24 mouse cellular contexts compared by ENCODE assay signal in genomic region chr19:55158606-55159005, GRCm38 (mm10). TPM values are rescaled to one million over a fixed set of nuclear protein-coding genes. Genes with fewer than 3 reads are reported as not detected.
DNase-seq lines count a peak whose midpoint lies in the region; ATAC-seq and TF ChIP-seq lines count a peak whose summit lies in the region.
"Had no signal": no experiment of that assay in that cellular context is flagged by ENCODE, and none has a peak within 500 bp of the region (broad histone marks: within the 10 kb centered on the region; RNA-seq: fewer than 3 reads in every experiment).

No protein-coding gene starts in this region.

- no peak overlapping the region for H3K4me2 ChIP-seq in midbrain, postnatal 0 days (ENCODE audit: low read depth, low read length, poor library complexity, severe bottlenecking)
- H3K4me2 ChIP-seq: embryonic facial prominence, embryonic 15.5 days; forebrain, embryonic 12.5 days; heart, embryonic 13.5 days; liver, embryonic 12.5 days; lung, embryonic 14.5 days; midbrain, embryonic 15.5 days had no signal

- WGBS in midbrain, embryonic 10.5 days = 71% methylated on average over 8 of the region's 8 CpGs
- 65% methylated on average over 8 of the region's 8 CpGs for WGBS in midbrain, postnatal 0 days

- no peaks in the 10 kb centered on the region for H3K9me3 ChIP-seq in midbrain, embryonic 10.5 days (replicated peaks)
- no peaks in the 10 kb centered on the region for H3K9me3 ChIP-seq in midbrain, postnatal 0 days (ENCODE audit: low read length)
- H3K9me3 ChIP-seq: embryonic facial prominence, embryonic 15.5 days; forebrain, embryonic 12.5 days; heart, embryonic 13.5 days; liver, embryonic 12.5 days; midbrain, embryonic 15.5 days had no signal

- H3K27ac ChIP-seq in midbrain, embryonic 10.5 days (replicated peaks) = peak overlapping the region; percentile 30; the same call in 1 of the 2 replicates
- no peak overlapping the region for H3K27ac ChIP-seq in midbrain, postnatal 0 days (ENCODE audit: low read depth, low read length)
- H3K27ac ChIP-seq: forebrain, embryonic 12.5 days; heart, embryonic 13.5 days; liver, embryonic 12.5 days; midbrain, embryonic 15.5 days had no signal

- no peak overlapping the region for H3K4me3 ChIP-seq in midbrain, embryonic 10.5 days
- H3K4me3 ChIP-seq in midbrain, postnatal 0 days (ENCODE audit: low read depth, low read length) = no peak overlapping the region
- H3K4me3 ChIP-seq: embryonic facial prominence, embryonic 15.5 days; forebrain, embryonic 12.5 days; heart, embryonic 13.5 days; liver, embryonic 12.5 days; midbrain, embryonic 15.5 days had no signal

- no peak for ATAC-seq in midbrain, postnatal 0 days (ENCODE audit: low FRiP score)
- no peak for ATAC-seq in granulocyte monocyte progenitor cell, adult 5-6 weeks (replicated peaks; ENCODE audit: poor library complexity, severe bottlenecking)
- ATAC-seq: liver, embryonic 12.5 days; midbrain, embryonic 15.5 days had no signal

- peaks cover 5% of the 10 kb centered on the region for H3K4me1 ChIP-seq in midbrain, embryonic 10.5 days
- no peaks in the 10 kb centered on the region for H3K4me1 ChIP-seq in midbrain, postnatal 0 days (ENCODE audit: insufficient read depth, low read length)
- H3K4me1 ChIP-seq: embryonic facial prominence, embryonic 15.5 days; forebrain, embryonic 12.5 days; heart, embryonic 13.5 days; liver, embryonic 12.5 days; midbrain, embryonic 15.5 days had no signal

- intact Hi-C loops in left cerebral cortex, postnatal 4 days (cut with DNase I) = no loop called here

- TF ChIP-seq CTCF in midbrain, postnatal 0 days (IDR thresholded peaks at IDR 0.05) = no peak

- no peaks in the 10 kb centered on the region for H3K27me3 ChIP-seq in midbrain, embryonic 10.5 days (ENCODE audit: low read depth, poor library complexity, severe bottlenecking)
- no peaks in the 10 kb centered on the region for H3K27me3 ChIP-seq in midbrain, postnatal 0 days (ENCODE audit: insufficient read depth, low read length)
- H3K27me3 ChIP-seq: embryonic facial prominence, embryonic 15.5 days; forebrain, embryonic 12.5 days; heart, embryonic 13.5 days; liver, embryonic 12.5 days; midbrain, embryonic 15.5 days had no signal

- no peak overlapping the region for H3K9ac ChIP-seq in midbrain, postnatal 0 days (replicated peaks; ENCODE audit: low read length, poor library complexity, severe bottlenecking)
- H3K9ac ChIP-seq: embryonic facial prominence, embryonic 15.5 days; forebrain, embryonic 12.5 days; heart, embryonic 13.5 days; liver, embryonic 12.5 days; lung, embryonic 14.5 days; midbrain, embryonic 15.5 days had no signal

- no peaks in the 10 kb centered on the region for H3K36me3 ChIP-seq in midbrain, embryonic 10.5 days
- no peaks in the 10 kb centered on the region for H3K36me3 ChIP-seq in midbrain, postnatal 0 days (ENCODE audit: insufficient read depth, low read length)
- H3K36me3 ChIP-seq: embryonic facial prominence, embryonic 15.5 days; forebrain, embryonic 12.5 days; heart, embryonic 13.5 days; liver, embryonic 12.5 days; midbrain, embryonic 15.5 days had no signal

- DNase-seq in adrenal gland, adult 2 months = peak; percentile 74
- DNase-seq in adrenal gland, adult 18-20 months (ENCODE audit: low spot score in 2 of 2) = no peak
- DNase-seq in midbrain, embryonic 10.5 days (ENCODE audit: low spot score) = no peak
- no peak for DNase-seq in midbrain, postnatal 0 days (ENCODE audit: low spot score)
- peak; percentile 51 for DNase-seq in adrenal gland, postnatal 25 days
- DNase-seq in ovary, postnatal 36 days (ENCODE audit: low spot score) = peak; percentile 69
- DNase-seq in left cerebral cortex, postnatal 4 days = no peak
- DNase-seq: cerebellum, adult 11 months; cerebellum, postnatal 14 days; embryo, embryonic 11 days; kidney, adult 2 months; kidney, postnatal 25 days; lung, embryonic 14.5 days; thymus, postnatal 14 days had no signal

RNA-seq across cellular contexts. Expression of gene Tectb, which starts 21.9 kb away (rescaled TPM):
- under 1 TPM; 0.41 to 0.89 TPM for total RNA-seq in adrenal gland, adult 2 months (2021)
- polyA plus RNA-seq in adrenal gland, adult 2 months (2012; rRNA removed) = 0.04 TPM in 1 of 2 replicates, not detected in the other
- 1 to 10 TPM in 1 of 2 experiments, under 1 TPM in 1; 0.22 to 1.1 TPM for total RNA-seq in adrenal gland, adult 18-20 months (2021)
- polyA plus RNA-seq in midbrain, embryonic 10.5 days (2016; fragmentation: Nextera tagmentation; extraction: Ambion mirVana) = 0.12 TPM in 1 of 2 replicates, not detected in the other
- 0.09 TPM in 1 of 2 replicates, not detected in the other for total RNA-seq in midbrain, postnatal 0 days (2014; rRNA removed)
- 0.16 and 0.34 TPM in 2 replicates for polyA plus RNA-seq in midbrain, postnatal 0 days (2015; fragmentation: Nextera tagmentation; extraction: Ambion mirVana)
- total RNA-seq in adrenal gland, postnatal 25 days (2021) = 0.67 and 1.2 TPM in 2 replicates
- total RNA-seq in granulocyte monocyte progenitor cell, adult 5-6 weeks (2014; fragmentation: Nextera tagmentation) = not detected in 2 replicates
- not detected in 2 replicates for total RNA-seq in granulocyte monocyte progenitor cell, adult 5-6 weeks (2017)
- not detected for total RNA-seq in left cerebral cortex, postnatal 4 days (2021)
- total RNA-seq: hematopoietic stem cell, adult 5-6 weeks; MEL had no signal
- polyA plus RNA-seq: heart, embryonic 13.5 days; limb, embryonic 11.5 days; lung, embryonic 14.5 days; neural tube, embryonic 11.5 days had no signal

RNA-seq across cellular contexts. Expression of gene Gpam, which starts 31.6 kb away (rescaled TPM):
- 100 to 1,000 TPM; 199 to 552 TPM for total RNA-seq in adrenal gland, adult 2 months (2021)
- 134 and 233 TPM in 2 replicates for polyA plus RNA-seq in adrenal gland, adult 2 months (2012; rRNA removed)
- 100 to 1,000 TPM in 1 of 2 experiments, 10 to 100 TPM in 1; 87.8 to 419 TPM for total RNA-seq in adrenal gland, adult 18-20 months (2021)
- polyA plus RNA-seq in midbrain, embryonic 10.5 days (2016; fragmentation: Nextera tagmentation; extraction: Ambion mirVana) = 21.9 and 28.5 TPM in 2 replicates
- total RNA-seq in midbrain, postnatal 0 days (2014; rRNA removed) = 81.1 and 83.0 TPM in 2 replicates
- 23.6 and 24.0 TPM in 2 replicates for polyA plus RNA-seq in midbrain, postnatal 0 days (2015; fragmentation: Nextera tagmentation; extraction: Ambion mirVana)
- total RNA-seq in adrenal gland, postnatal 25 days (2021) = 573 and 601 TPM in 2 replicates
- total RNA-seq in granulocyte monocyte progenitor cell, adult 5-6 weeks (2014; fragmentation: Nextera tagmentation) = 7.7 and 11.0 TPM in 2 replicates
- total RNA-seq in granulocyte monocyte progenitor cell, adult 5-6 weeks (2017) = 9.0 and 10.7 TPM in 2 replicates
- total RNA-seq in left cerebral cortex, postnatal 4 days (2021) = 10 to 100 TPM; 47.3 to 47.5 TPM

Comparison
In these comparisons a context has a peak if more than half of its experiments do, and no peak if none do; other contexts are left out.
1. DNase-seq: peak in adrenal gland, adult 2 months (single experiment), adrenal gland, postnatal 25 days (single experiment) and ovary, postnatal 36 days (single experiment); none in adrenal gland, adult 18-20 months (0 of 2), midbrain, embryonic 10.5 days (single experiment), midbrain, postnatal 0 days (single experiment) and left cerebral cortex, postnatal 4 days (single experiment).